Mouse (Mus musculus) ovary, adult 10 weeks (tissue): ENCODE results near the gene Hist1h1t. TPM values are rescaled to one million over a fixed set of nuclear protein-coding genes. Genes with fewer than 3 reads are reported as not detected.

Source experiments
- polyA plus RNA-seq: library from polyadenylated mRNA; stranded (reverse); fragments of 350-450 nt; fragmentation: Illumina TruSeq; extraction: RNeasy Lipid Tissue Mini Kit (QIAGEN cat#74804); gene quantifications from one replicate; pipeline ENCODE4 v1.2.3, GENCODE M21; 2014

The Hist1h1t gene
- not detected for polyA plus RNA-seq

GRCm38 (mm10) chr13:23695514-23695913 is at the start of gene Hist1h1t:
Hist1h1t (plus strand) TSS chr13:23695814.

GRCm38 (mm10) chr13:23683755-23684281 is 11.8 kb upstream of the Hist1h1t start, which contains the start of the genes Hist1h2ac and Hist1h2bc:
Hist1h2ac (minus strand) TSS chr13:23683948.
Hist1h2bc (plus strand) TSS chr13:23684199.

GRCm38 (mm10) chr13:23698300-23698693 is 2.7 kb downstream of the Hist1h1t start, which contains the start of gene Hist1h4c:
Hist1h4c (minus strand) TSS chr13:23698454.

GRCm38 (mm10) chr13:23710374-23711089 is 14.9 kb downstream of the Hist1h1t start, which contains the start of gene Hfe:
Hfe (minus strand) TSS chr13:23710854.

GRCm38 (mm10) chr13:23738677-23739068 is 43.1 kb downstream of the Hist1h1t start, which contains the start of gene Hist1h1c:
Hist1h1c (plus strand) TSS chr13:23738808.

GRCm38 (mm10) chr13:23745381-23746161 is 50.0 kb downstream of the Hist1h1t start, which contains the start of gene Hist1h3c:
Hist1h3c (minus strand) TSS chr13:23745602.

Other genes with a start within 250 kb of the Hist1h1t start
- 0.17 TPM for gene Btn1a1, start 229.9 kb upstream of the Hist1h1t start, polyA plus RNA-seq
- not detected for gene Btn2a2, start 207.0 kb upstream of the Hist1h1t start, polyA plus RNA-seq
- gene Hist1h4h, start 164.8 kb upstream of the Hist1h1t start, polyA plus RNA-seq, result not detected
- gene Hist1h2af, start 161.9 kb upstream of the Hist1h1t start, polyA plus RNA-seq, result not detected
- not detected for gene Hist1h3g, start 160.4 kb upstream of the Hist1h1t start, polyA plus RNA-seq
- gene Hist1h2bh, start 152.4 kb upstream of the Hist1h1t start, polyA plus RNA-seq, result 1.00 TPM
- gene Hist1h3f, start 151.8 kb upstream of the Hist1h1t start, polyA plus RNA-seq, result not detected
- gene Hist1h4f, start 144.2 kb upstream of the Hist1h1t start, polyA plus RNA-seq, result not detected
- gene Hist1h1d, start 142.6 kb upstream of the Hist1h1t start, polyA plus RNA-seq, result 0.14 TPM
- not detected for gene Hist1h3e, start 133.4 kb upstream of the Hist1h1t start, polyA plus RNA-seq
- gene Hist1h2ae, start 124.6 kb upstream of the Hist1h1t start, polyA plus RNA-seq, result 0.80 TPM
- gene Hist1h2bg, start 124.4 kb upstream of the Hist1h1t start, polyA plus RNA-seq, result not detected
- not detected for gene Hist1h2bf, start 121.6 kb upstream of the Hist1h1t start, polyA plus RNA-seq
- not detected for gene Hist1h2ad, start 121.4 kb upstream of the Hist1h1t start, polyA plus RNA-seq
- 0.37 TPM for gene Hist1h3d, start 120.1 kb upstream of the Hist1h1t start, polyA plus RNA-seq
- gene Hist1h4d, start 114.2 kb upstream of the Hist1h1t start, polyA plus RNA-seq, result 0.57 TPM
- gene Hist1h2be, start 74.7 kb upstream of the Hist1h1t start, polyA plus RNA-seq, result 3.4 TPM
- 0.40 TPM for gene Hist1h1e, start 73.3 kb upstream of the Hist1h1t start, polyA plus RNA-seq
- 0.83 TPM for gene Hist1h2ac, start 11.9 kb upstream of the Hist1h1t start, polyA plus RNA-seq
- 68.0 TPM for gene Hist1h2bc, start 11.6 kb upstream of the Hist1h1t start, polyA plus RNA-seq
- gene Hist1h4c, start 2.6 kb downstream of the Hist1h1t start, polyA plus RNA-seq, result not detected
- gene Hfe, start 15.0 kb downstream of the Hist1h1t start, polyA plus RNA-seq, result 24.7 TPM
- 9.9 TPM for gene Hist1h1c, start 43.0 kb downstream of the Hist1h1t start, polyA plus RNA-seq
- not detected for gene Hist1h3c, start 49.8 kb downstream of the Hist1h1t start, polyA plus RNA-seq
- gene Hist1h2bb, start 50.9 kb downstream of the Hist1h1t start, polyA plus RNA-seq, result not detected
- not detected for gene Hist1h2ab, start 55.3 kb downstream of the Hist1h1t start, polyA plus RNA-seq
- not detected for gene Hist1h3b, start 56.5 kb downstream of the Hist1h1t start, polyA plus RNA-seq
- gene Hist1h4b, start 61.2 kb downstream of the Hist1h1t start, polyA plus RNA-seq, result not detected
- not detected for gene Hist1h4a, start 65.4 kb downstream of the Hist1h1t start, polyA plus RNA-seq
- gene Hist1h3a, start 66.6 kb downstream of the Hist1h1t start, polyA plus RNA-seq, result not detected
- not detected for gene Hist1h1a, start 67.9 kb downstream of the Hist1h1t start, polyA plus RNA-seq
- gene Trim38, start 74.1 kb downstream of the Hist1h1t start, polyA plus RNA-seq, result not detected
- gene Slc17a2, start 111.2 kb downstream of the Hist1h1t start, polyA plus RNA-seq, result 0.09 TPM
- not detected for gene Slc17a3, start 143.6 kb downstream of the Hist1h1t start, polyA plus RNA-seq
- gene Slc17a1, start 171.9 kb downstream of the Hist1h1t start, polyA plus RNA-seq, result not detected
- gene Slc17a4, start 219.2 kb downstream of the Hist1h1t start, polyA plus RNA-seq, result not detected
- gene Hist1h2ba, start 238.3 kb downstream of the Hist1h1t start, polyA plus RNA-seq, result not detected
- gene Hist1h2aa, start 238.6 kb downstream of the Hist1h1t start, polyA plus RNA-seq, result not detected